Mouse (Mus musculus): Measurements from ENCODE around the gene Pfn3. TPM values are rescaled to one million over a fixed set of nuclear protein-coding genes. Genes with fewer than 3 reads are reported as not detected.
"Not testable (repeated sequence)": the region's sequence is repeated elsewhere in the genome, so short reads cannot be mapped to it uniquely, and the experiment has no call there.

Gene Pfn3
- polyA plus RNA-seq, 1 experiment from 2014 or later, result 0.46 TPM

DNA sequence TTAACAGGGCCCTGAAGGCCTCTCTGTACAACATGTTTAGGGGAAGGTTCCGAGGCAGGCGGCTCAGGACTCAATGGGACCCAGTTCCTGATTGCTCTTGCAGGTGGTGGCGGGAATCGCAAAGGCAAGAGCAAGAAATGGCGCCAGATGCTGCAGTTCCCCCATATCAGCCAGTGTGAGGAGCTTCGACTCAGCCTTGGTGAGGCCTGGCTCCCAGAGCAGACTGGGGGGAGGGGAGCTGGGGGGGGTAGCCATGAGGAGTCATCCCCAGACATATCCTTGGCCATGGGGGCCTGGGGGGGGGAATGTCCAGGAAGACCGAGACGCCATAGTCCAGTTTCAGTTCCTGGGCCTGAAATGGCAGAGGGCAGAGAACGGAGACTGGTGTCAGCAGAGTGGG, 34.2 kb upstream of the Pfn3 start:
- no peaks in the 10 kb centered on the region for H3K9me3 ChIP-seq (ENCODE audit: low read length)

DNA sequence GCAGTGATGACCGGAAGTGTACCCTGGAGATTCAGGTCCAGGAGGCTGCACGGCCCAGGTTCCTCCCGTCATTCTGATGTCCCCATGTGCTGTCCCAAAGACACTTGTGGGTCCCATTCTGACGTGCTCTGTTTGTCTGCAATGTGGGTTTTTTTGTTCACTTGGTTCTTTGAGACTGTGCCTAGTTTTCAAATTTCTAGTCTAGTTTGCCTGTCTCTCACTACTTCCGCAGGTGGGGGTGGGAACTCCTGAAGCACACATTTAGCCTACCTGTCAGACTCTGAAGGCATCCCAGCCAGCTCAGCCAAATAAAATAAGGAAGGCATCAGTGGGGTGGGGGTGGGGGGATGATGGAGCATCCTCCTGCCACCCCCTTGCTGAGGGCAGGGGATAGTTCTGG, 33.1 kb upstream of the Pfn3 start:
- Histone ChIP-seq H3K27ac (ENCODE audit: low read length) (no peak overlapping the region), H3K4me3 (ENCODE audit: low read length) (no peak overlapping the region), H3K9me3 (ENCODE audit: low read length) (no peaks in the 10 kb centered on the region), H3K4me2 (replicated peaks; ENCODE audit: low read depth, low read length) (no peak overlapping the region), H3K4me1 (ENCODE audit: insufficient read depth, low read length) (peaks cover 30% of the 10 kb centered on the region), H3K9ac (replicated peaks; ENCODE audit: low read length) (no peak overlapping the region), H3K36me3 (ENCODE audit: insufficient read depth, low read length) (peaks cover 27% of the 10 kb centered on the region), H3K27me3 (ENCODE audit: insufficient read depth, low read length) (no peaks in the 10 kb centered on the region)
- ATAC-seq (ENCODE audit: low FRiP score, low TSS enrichment), result no peak
- 85% methylated on average over 5 of the region's 5 CpGs for whole genome bisulfite sequencing

More for the DNA sequence above, 34.2 kb upstream of the Pfn3 start:
- H3K36me3 ChIP-seq (ENCODE audit: insufficient read depth, low read length), result peaks cover 36% of the 10 kb centered on the region
- H3K4me1 ChIP-seq (ENCODE audit: insufficient read depth, low read length), result peaks cover 22% of the 10 kb centered on the region
- no peak for ATAC-seq (ENCODE audit: low FRiP score, low TSS enrichment)
- no peak overlapping the region for H3K4me2 ChIP-seq (replicated peaks; ENCODE audit: low read depth, low read length)
- H3K27me3 ChIP-seq (ENCODE audit: insufficient read depth, low read length), result no peaks in the 10 kb centered on the region
- no peak overlapping the region for H3K9ac ChIP-seq (replicated peaks; ENCODE audit: low read length)
- no peak overlapping the region for H3K27ac ChIP-seq (ENCODE audit: low read length)
- WGBS, result 93% methylated on average over 9 of the region's 9 CpGs
- no peak overlapping the region for H3K4me3 ChIP-seq (ENCODE audit: low read length)

DNA sequence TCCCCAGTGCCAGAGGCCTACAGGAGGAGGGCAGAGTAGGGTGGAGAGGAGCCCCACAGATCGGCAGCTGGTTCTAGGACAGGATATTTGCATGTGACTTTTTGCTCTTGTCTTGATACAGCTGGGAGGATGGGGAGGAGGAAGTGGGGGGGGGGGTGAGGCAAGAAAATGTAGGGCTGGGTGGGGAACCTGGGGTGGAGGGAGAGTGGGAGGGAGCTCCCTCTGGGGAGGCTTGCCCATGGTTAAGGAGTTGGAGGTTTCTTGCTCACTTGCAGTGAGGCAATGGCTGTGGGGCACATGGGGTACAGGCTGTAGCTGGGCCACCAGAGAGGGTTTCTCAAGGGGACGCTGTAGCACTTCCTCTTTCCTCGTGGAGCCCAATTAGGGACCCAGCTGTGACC, 32.5 kb upstream of the Pfn3 start:
- no peak for ATAC-seq (ENCODE audit: low FRiP score, low TSS enrichment)
- WGBS, result 50% methylated on average over 3 of the region's 3 CpGs
- H3K9me3 ChIP-seq (ENCODE audit: low read length), result no peaks in the 10 kb centered on the region
- H3K27ac ChIP-seq (ENCODE audit: low read length), result no peak overlapping the region
- H3K4me1 ChIP-seq (ENCODE audit: insufficient read depth, low read length), result peaks cover 30% of the 10 kb centered on the region
- peaks cover 22% of the 10 kb centered on the region for H3K36me3 ChIP-seq (ENCODE audit: insufficient read depth, low read length)
- H3K4me3 ChIP-seq (ENCODE audit: low read length), result no peak overlapping the region
- no peaks in the 10 kb centered on the region for H3K27me3 ChIP-seq (ENCODE audit: insufficient read depth, low read length)
- H3K9ac ChIP-seq (replicated peaks; ENCODE audit: low read length), result no peak overlapping the region
- no peak overlapping the region for H3K4me2 ChIP-seq (replicated peaks; ENCODE audit: low read depth, low read length)

DNA sequence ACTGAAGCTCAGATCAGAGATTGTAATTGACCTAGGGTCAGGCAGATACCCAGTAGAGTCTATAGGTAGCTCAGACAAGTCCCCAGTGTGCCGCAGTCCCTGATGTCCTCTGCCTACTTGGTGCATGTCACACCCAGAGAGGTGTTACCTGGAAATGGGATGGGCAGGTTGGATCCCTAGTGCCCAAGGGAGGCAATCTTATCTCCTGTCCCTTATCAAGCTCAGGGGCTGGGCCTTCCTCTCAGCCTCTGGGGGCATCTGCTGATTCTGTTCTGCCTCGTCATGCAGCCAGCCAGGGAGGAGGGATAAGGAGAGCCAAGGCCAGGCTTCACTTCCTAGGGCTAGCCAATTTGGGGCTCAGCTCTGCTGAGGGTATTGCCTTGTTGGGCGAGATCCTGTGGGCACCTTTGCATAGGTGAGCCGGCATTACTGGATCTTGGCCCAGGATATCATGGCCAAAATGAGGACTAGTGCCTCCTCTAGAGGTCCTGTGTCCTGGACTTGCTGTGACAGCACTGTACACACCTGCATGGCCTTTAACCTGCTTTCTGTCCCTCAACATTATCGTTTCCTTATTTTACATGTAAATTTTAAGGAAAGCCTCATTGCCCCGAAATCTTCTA, 31.6 kb upstream of the Pfn3 start:
- Histone ChIP-seq H3K4me1 (ENCODE audit: insufficient read depth, low read length) (peaks cover 30% of the 10 kb centered on the region), H3K4me3 (ENCODE audit: low read length) (peak overlapping the region; percentile 85), H3K27me3 (ENCODE audit: insufficient read depth, low read length) (no peaks in the 10 kb centered on the region), H3K9me3 (ENCODE audit: low read length) (no peaks in the 10 kb centered on the region), H3K36me3 (ENCODE audit: insufficient read depth, low read length) (peaks cover 12% of the 10 kb centered on the region), H3K4me2 (replicated peaks; ENCODE audit: low read depth, low read length) (peak overlapping the region; percentile 81), H3K9ac (replicated peaks; ENCODE audit: low read length) (peak overlapping the region; percentile 94), H3K27ac (ENCODE audit: low read length) (no peak overlapping the region)
- 79% methylated on average over 6 of the region's 6 CpGs for WGBS
- no peak for ATAC-seq (ENCODE audit: low FRiP score, low TSS enrichment)

DNA sequence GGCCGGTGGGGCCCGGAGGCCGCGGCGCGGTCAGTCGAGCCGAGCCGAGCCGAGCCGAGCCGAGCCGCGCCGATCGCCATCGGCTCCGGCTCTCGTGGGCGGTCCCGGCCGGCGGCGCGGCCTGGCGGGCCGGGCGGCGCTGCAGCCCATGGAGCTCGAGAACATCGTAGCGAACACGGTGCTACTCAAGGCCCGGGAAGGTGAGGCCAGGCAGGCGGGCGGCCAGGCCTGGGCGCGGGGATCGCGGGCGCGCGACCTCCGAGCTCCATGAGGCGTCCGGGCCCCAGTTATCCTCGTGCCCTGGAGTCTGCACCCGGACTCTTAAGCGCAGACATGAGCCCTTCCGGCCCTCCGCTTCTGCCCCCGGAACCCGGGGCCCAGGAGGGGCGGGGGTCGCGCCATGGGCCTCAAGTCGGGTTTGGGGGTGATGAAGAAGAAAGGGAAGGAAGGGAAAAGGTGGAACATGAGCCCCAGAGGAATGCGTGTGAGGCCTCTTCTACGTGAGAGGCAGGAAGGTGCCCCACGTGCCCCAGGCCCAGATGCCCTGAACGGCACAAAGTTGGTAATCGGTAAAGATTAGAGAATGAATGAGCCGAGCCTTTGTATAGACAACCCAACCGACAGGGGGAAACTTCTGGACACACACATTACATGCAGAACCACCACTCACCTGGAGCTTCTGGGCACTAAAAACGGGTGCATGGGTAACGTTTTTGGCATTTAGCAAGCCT, 30.5 kb upstream of the Pfn3 start:
- WGBS, result under 1% methylated on average over 63 of the region's 66 CpGs
- Histone ChIP-seq H3K36me3 (ENCODE audit: insufficient read depth, low read length) (peaks cover 2% of the 10 kb centered on the region), H3K4me3 (ENCODE audit: low read length) (peak overlapping the region; percentile 85), H3K4me2 (replicated peaks; ENCODE audit: low read depth, low read length) (peak overlapping the region; percentile 81), H3K9me3 (ENCODE audit: low read length) (no peaks in the 10 kb centered on the region), H3K9ac (replicated peaks; ENCODE audit: low read length) (peak overlapping the region; percentile 94), H3K27ac (ENCODE audit: low read length) (peak overlapping the region; percentile 98), H3K27me3 (ENCODE audit: insufficient read depth, low read length) (no peaks in the 10 kb centered on the region), H3K4me1 (ENCODE audit: insufficient read depth, low read length) (peaks cover 30% of the 10 kb centered on the region)
- no peak; the same call in 1 of the 2 replicates for ATAC-seq (ENCODE audit: low FRiP score, low TSS enrichment)

DNA sequence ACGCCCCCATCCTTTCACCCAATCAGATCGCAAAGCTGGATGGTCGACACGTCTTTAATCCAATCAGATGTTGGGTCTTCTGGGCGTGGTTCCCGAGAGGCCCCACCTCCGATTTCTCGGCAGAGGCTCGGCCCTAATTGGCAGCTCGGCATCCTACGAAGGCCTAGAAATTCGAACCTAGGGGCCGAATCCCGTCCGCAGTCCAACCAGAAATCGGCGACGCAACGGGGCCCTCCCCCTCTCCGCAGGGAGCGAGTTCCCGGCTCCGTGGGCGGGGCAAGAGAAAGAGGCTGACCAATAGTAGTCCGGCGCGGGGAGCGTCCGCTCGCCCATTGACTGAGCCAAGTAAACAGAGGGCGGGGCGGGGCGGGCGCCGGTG, 29.9 kb upstream of the Pfn3 start, which contains the start of gene Grk6:
TSS of gene Grk6 (plus strand) at position 136 of the 379 bp plus-strand sequence.
- Histone ChIP-seq H3K4me1 (ENCODE audit: insufficient read depth, low read length) (peaks cover 30% of the 10 kb centered on the region), H3K9me3 (ENCODE audit: low read length) (no peaks in the 10 kb centered on the region), H3K36me3 (ENCODE audit: insufficient read depth, low read length) (no peaks in the 10 kb centered on the region; the same call in 1 of the 2 replicates), H3K27ac (ENCODE audit: low read length) (peak within 1 kb of the TSS; percentile 98), H3K4me3 (ENCODE audit: low read length) (peak within 1 kb of the TSS; percentile 85), H3K27me3 (ENCODE audit: insufficient read depth, low read length) (no peaks in the 10 kb centered on the region), H3K4me2 (replicated peaks; ENCODE audit: low read depth, low read length) (peak within 1 kb of the TSS; percentile 81), H3K9ac (replicated peaks; ENCODE audit: low read length) (peak within 1 kb of the TSS; percentile 94)
- WGBS, result 1% methylated on average over 33 of the region's 35 CpGs
- peak; percentile 97 for ATAC-seq (ENCODE audit: low FRiP score, low TSS enrichment)

DNA sequence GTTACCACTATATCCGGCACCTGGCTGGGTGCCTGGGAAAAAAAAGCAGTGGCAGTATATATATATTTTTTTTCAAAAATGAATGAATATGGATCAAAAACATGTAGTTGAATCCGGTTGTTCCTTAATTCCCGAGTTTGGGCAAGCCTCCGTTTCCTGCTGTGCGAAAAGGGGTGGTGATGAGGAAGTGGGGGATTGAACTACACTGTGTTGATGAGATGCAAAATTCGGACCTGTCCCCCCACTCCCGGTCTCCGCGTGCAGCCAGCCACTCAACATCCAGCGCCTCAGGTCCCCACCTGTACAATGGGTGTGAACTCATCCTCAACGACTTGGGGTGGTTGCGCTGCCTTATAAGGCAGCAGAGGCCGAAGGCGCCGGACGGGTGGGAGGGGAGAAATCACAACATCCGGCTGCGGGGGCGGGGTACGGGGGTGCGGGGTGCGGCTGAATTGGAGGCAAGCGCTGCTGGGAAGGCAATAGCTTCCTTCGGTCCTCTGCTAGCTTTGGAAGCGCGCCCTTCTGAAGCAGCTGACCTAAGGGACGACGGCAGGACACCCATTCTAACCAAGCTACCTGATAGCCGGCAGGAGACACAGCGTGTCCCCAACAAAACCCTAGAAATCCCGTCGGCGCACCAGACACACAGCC, 29.4 kb upstream of the Pfn3 start:
- peak; percentile 84 for ATAC-seq (ENCODE audit: low FRiP score, low TSS enrichment)
- WGBS, result 1% methylated on average over 33 of the region's 33 CpGs
- H3K36me3 ChIP-seq (ENCODE audit: insufficient read depth, low read length), result no peaks in the 10 kb centered on the region; the same call in 1 of the 2 replicates
- peak overlapping the region; percentile 85 for H3K4me3 ChIP-seq (ENCODE audit: low read length)
- peaks cover 30% of the 10 kb centered on the region for H3K4me1 ChIP-seq (ENCODE audit: insufficient read depth, low read length)
- peak overlapping the region; percentile 71 for H3K9ac ChIP-seq (replicated peaks; ENCODE audit: low read length)
- H3K27ac ChIP-seq (ENCODE audit: low read length), result peak overlapping the region; percentile 98
- no peaks in the 10 kb centered on the region for H3K9me3 ChIP-seq (ENCODE audit: low read length)
- H3K27me3 ChIP-seq (ENCODE audit: insufficient read depth, low read length), result no peaks in the 10 kb centered on the region
- peak overlapping the region; percentile 77 for H3K4me2 ChIP-seq (replicated peaks; ENCODE audit: low read depth, low read length)

DNA sequence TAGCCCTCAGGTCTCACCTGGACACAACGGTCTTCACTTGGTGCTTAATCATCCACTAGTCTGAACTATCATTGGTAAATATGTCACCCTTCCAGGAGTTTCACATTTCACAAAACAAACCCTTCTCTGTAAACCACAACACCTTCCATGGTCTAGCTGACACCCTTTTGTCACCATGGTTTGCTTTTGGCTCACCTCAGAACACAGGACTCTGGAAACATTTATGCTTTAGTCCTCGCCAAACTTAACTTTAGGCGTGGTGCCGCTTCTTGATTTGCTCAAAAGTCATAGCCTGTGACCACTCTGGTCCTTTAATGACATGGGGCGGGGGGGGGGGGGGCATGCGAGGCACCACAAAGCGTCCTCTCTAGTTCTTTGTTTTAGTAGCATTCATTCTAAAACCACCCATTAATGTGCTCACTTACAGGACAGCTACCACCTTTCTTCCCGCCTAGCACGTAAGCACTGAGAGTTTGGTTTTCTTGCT, 28.8 kb upstream of the Pfn3 start:
- Histone ChIP-seq H3K27me3 (ENCODE audit: insufficient read depth, low read length) (no peaks in the 10 kb centered on the region), H3K27ac (ENCODE audit: low read length) (peak overlapping the region; percentile 98), H3K4me1 (ENCODE audit: insufficient read depth, low read length) (peaks cover 30% of the 10 kb centered on the region), H3K36me3 (ENCODE audit: insufficient read depth, low read length) (no peaks in the 10 kb centered on the region; the same call in 1 of the 2 replicates), H3K4me2 (replicated peaks; ENCODE audit: low read depth, low read length) (peak overlapping the region; percentile 77), H3K4me3 (ENCODE audit: low read length) (peak overlapping the region; percentile 85), H3K9me3 (ENCODE audit: low read length) (no peaks in the 10 kb centered on the region), H3K9ac (replicated peaks; ENCODE audit: low read length) (peak overlapping the region; percentile 71)
- 32% methylated on average over 9 of the region's 9 CpGs for WGBS
- ATAC-seq (ENCODE audit: low FRiP score, low TSS enrichment), result no peak

DNA sequence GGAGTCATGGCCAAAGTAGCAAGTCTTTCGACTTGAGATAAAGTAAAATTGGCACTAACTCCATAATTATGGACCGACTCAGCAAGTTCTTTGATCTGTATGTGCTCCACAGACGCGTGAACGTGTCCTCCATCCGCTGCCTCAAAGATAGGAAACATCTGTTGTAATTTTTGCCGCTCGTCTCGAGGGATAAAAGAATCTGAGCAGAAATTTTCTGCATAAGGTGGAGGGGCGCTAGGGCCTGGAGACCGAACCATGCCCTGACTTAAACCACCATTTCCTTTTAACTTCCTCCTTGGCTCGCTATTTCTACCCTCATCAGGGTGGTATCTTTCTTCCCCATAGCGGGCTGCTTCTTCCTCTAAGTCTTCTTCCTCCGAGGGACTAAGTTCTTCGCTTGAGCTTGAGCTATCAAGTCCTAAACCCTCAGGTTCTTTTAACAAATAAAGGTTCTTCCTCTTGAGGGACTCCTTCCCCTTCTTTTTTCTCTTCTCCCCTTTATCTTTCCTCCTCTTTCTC, 22.1 kb upstream of the Pfn3 start:
- not testable (repeated sequence) for H3K9ac ChIP-seq (replicated peaks; ENCODE audit: low read length); H3K27me3 ChIP-seq (ENCODE audit: insufficient read depth, low read length); ATAC-seq (ENCODE audit: low FRiP score, low TSS enrichment); H3K36me3 ChIP-seq (ENCODE audit: insufficient read depth, low read length); H3K9me3 ChIP-seq (ENCODE audit: low read length); H3K4me3 ChIP-seq (ENCODE audit: low read length); H3K27ac ChIP-seq (ENCODE audit: low read length); H3K4me2 ChIP-seq (replicated peaks; ENCODE audit: low read depth, low read length); H3K4me1 ChIP-seq (ENCODE audit: insufficient read depth, low read length)
- 87% methylated on average over 14 of the region's 15 CpGs for WGBS
